In genomic region chr7:35590731-35591191, GRCm38 (mm10) we compare ENCODE assay signal across 11 mouse cellular contexts. TPM values are rescaled to one million over a fixed set of nuclear protein-coding genes. Genes with fewer than 3 reads are reported as not detected.
A peak's percentile ranks its signal among the peaks of the same experiment; 100 is the strongest.
DNase-seq lines count a peak whose midpoint lies in the region; ATAC-seq and TF ChIP-seq lines count a peak whose summit lies in the region.
"Had no signal": no experiment of that assay in that cellular context is flagged by ENCODE, and none has a peak within 500 bp of the region (broad histone marks: within the 10 kb centered on the region; RNA-seq: fewer than 3 reads in every experiment).

No protein-coding gene starts in this region.

- no peaks in the 10 kb centered on the region for H3K36me3 ChIP-seq in kidney, adult 2 months (ENCODE audit: control insufficient read depth, insufficient read depth, low read length)
- peaks cover 16% of the 10 kb centered on the region for H3K36me3 ChIP-seq in heart, embryonic 16.5 days (ENCODE audit: control insufficient read depth, insufficient read depth)

- no peak overlapping the region for H3K4me3 ChIP-seq in kidney, adult 2 months (ENCODE audit: insufficient read depth, low read depth, low read length)
- H3K4me3 ChIP-seq in heart, embryonic 16.5 days (ENCODE audit: low read length) = no peak overlapping the region

- no peak overlapping the region for H3K27ac ChIP-seq in kidney, adult 2 months (ENCODE audit: insufficient read depth, low read depth, low read length)
- peak overlapping the region; percentile 59 for H3K27ac ChIP-seq in heart, embryonic 16.5 days (ENCODE audit: low read length)

- no peaks in the 10 kb centered on the region for H3K9me3 ChIP-seq in heart, embryonic 16.5 days (replicated peaks; ENCODE audit: control insufficient read depth, low read length)
- H3K9me3 ChIP-seq: G1E had no signal

- DNase-seq in adrenal gland, adult 8-10 months = peak; percentile 21
- no peak for DNase-seq in adrenal gland, postnatal 4 days (ENCODE audit: low spot score in 2 of 2)
- peak; percentile 27 for DNase-seq in kidney, postnatal 14 days
- DNase-seq in kidney, adult 2 months = no peak
- DNase-seq in adrenal gland, postnatal 25 days = peak; percentile 13
- no peak for DNase-seq in cerebellum, adult 8-10 months
- no peak for DNase-seq in embryo, embryonic 10.5 days (ENCODE audit: low spot score)
- DNase-seq: embryo, embryonic 11 days; gastrocnemius, postnatal 25 days had no signal

- H3K4me2 ChIP-seq in heart, embryonic 16.5 days (ENCODE audit: low read depth, low read length) = no peak overlapping the region

- H3K4me1 ChIP-seq in kidney, adult 2 months (ENCODE audit: control insufficient read depth, insufficient read depth, low read length) = no peaks in the 10 kb centered on the region
- H3K4me1 ChIP-seq in heart, embryonic 16.5 days (ENCODE audit: control insufficient read depth, insufficient read depth, low read length) = peaks cover 17% of the 10 kb centered on the region

- no peak overlapping the region for H3K9ac ChIP-seq in heart, embryonic 16.5 days (ENCODE audit: low read length)

- H3K27me3 ChIP-seq in kidney, adult 2 months (replicated peaks; ENCODE audit: control insufficient read depth, insufficient read depth, low read length) = no peaks in the 10 kb centered on the region
- no peaks in the 10 kb centered on the region for H3K27me3 ChIP-seq in heart, embryonic 16.5 days (ENCODE audit: control insufficient read depth, insufficient read depth, low read length)

- TF ChIP-seq POLR2A in kidney, adult 2 months (IDR thresholded peaks at IDR 0.05; ENCODE audit: low read depth, low read length) = no peak

- ATAC-seq in heart, embryonic 16.5 days (replicated peaks; ENCODE audit: extremely low read depth, insufficient read depth, low FRiP score) = no peak

- WGBS in kidney, adult 2 months = 78% methylated on average over 10 of the region's 10 CpGs
- 82% methylated on average over 10 of the region's 10 CpGs for WGBS in heart, embryonic 16.5 days

- TF ChIP-seq CTCF in kidney, adult 2 months (conservative IDR thresholded peaks at IDR 0.05; ENCODE audit: insufficient read depth, insufficient read length, low read depth, low read length) = no peak

RNA-seq across cellular contexts. Expression of gene Ankrd27, which starts 4.7 kb away (rescaled TPM):
- total RNA-seq in adrenal gland, adult 8-10 months (2022) = 10 to 100 TPM; 26.0 to 39.4 (median 30.5) TPM
- total RNA-seq in adrenal gland, postnatal 4 days (2021) = 10 to 100 TPM; 31.8 to 33.8 TPM
- polyA plus RNA-seq in kidney, adult 2 months (2012; rRNA removed) = 18.3 and 19.1 TPM in 2 replicates
- total RNA-seq in adrenal gland, postnatal 25 days (2021) = 27.9 and 33.3 TPM in 2 replicates
- polyA plus RNA-seq in heart, embryonic 16.5 days (2015; fragmentation: Nextera tagmentation; extraction: Ambion mirVana) = 20.4 and 22.6 TPM in 2 replicates

RNA-seq across cellular contexts. Expression of gene Rgs9bp, which starts 5.4 kb away (rescaled TPM):
- total RNA-seq in adrenal gland, adult 8-10 months (2022) = under 1 TPM; 0.11 to 0.24 (median 0.18) TPM
- under 1 TPM; 0.34 to 0.39 TPM for total RNA-seq in adrenal gland, postnatal 4 days (2021)
- polyA plus RNA-seq in kidney, adult 2 months (2012; rRNA removed) = 0.14 and 0.18 TPM in 2 replicates
- total RNA-seq in adrenal gland, postnatal 25 days (2021) = 0.39 and 0.76 TPM in 2 replicates
- polyA plus RNA-seq in heart, embryonic 16.5 days (2015; fragmentation: Nextera tagmentation; extraction: Ambion mirVana) = 0.34 and 0.35 TPM in 2 replicates

RNA-seq across cellular contexts. Expression of gene Nudt19, which starts 34.7 kb away (rescaled TPM):
- 10 to 100 TPM; 44.2 to 54.7 (median 49.3) TPM for total RNA-seq in adrenal gland, adult 8-10 months (2022)
- 10 to 100 TPM; 58.7 to 59.8 TPM for total RNA-seq in adrenal gland, postnatal 4 days (2021)
- polyA plus RNA-seq in kidney, adult 2 months (2012; rRNA removed) = 170 and 255 TPM in 2 replicates
- 54.7 and 63.0 TPM in 2 replicates for total RNA-seq in adrenal gland, postnatal 25 days (2021)
- 138 and 142 TPM in 2 replicates for polyA plus RNA-seq in heart, embryonic 16.5 days (2015; fragmentation: Nextera tagmentation; extraction: Ambion mirVana)

RNA-seq across cellular contexts. Expression of gene Tdrd12, which starts 53.2 kb away (rescaled TPM):
- under 1 TPM in 2 of 4 experiments, not detected in 2; 0.16 to 0.63 TPM for total RNA-seq in adrenal gland, adult 8-10 months (2022)
- under 1 TPM; 0.11 to 0.67 TPM for total RNA-seq in adrenal gland, postnatal 4 days (2021)
- polyA plus RNA-seq in kidney, adult 2 months (2012; rRNA removed) = 0.25 and 0.33 TPM in 2 replicates
- 0.15 TPM in 1 of 2 replicates, not detected in the other for total RNA-seq in adrenal gland, postnatal 25 days (2021)
- 1.5 and 1.7 TPM in 2 replicates for polyA plus RNA-seq in heart, embryonic 16.5 days (2015; fragmentation: Nextera tagmentation; extraction: Ambion mirVana)
- total RNA-seq: gastrocnemius, postnatal 25 days had no signal
- polyA plus RNA-seq: G1E had no signal

RNA-seq across cellular contexts. Expression of gene Pdcd5, which starts 56.6 kb away (rescaled TPM):
- 10 to 100 TPM; 50.4 to 60.7 (median 53.5) TPM for total RNA-seq in adrenal gland, adult 8-10 months (2022)
- total RNA-seq in adrenal gland, postnatal 4 days (2021) = 100 to 1,000 TPM; 104 to 117 TPM
- 56.9 and 57.4 TPM in 2 replicates for polyA plus RNA-seq in kidney, adult 2 months (2012; rRNA removed)
- total RNA-seq in adrenal gland, postnatal 25 days (2021) = 78.6 and 94.0 TPM in 2 replicates
- 238 and 276 TPM in 2 replicates for polyA plus RNA-seq in heart, embryonic 16.5 days (2015; fragmentation: Nextera tagmentation; extraction: Ambion mirVana)

Comparison
In these comparisons a context has a peak if more than half of its experiments do, and no peak if none do; other contexts are left out.
1. DNase-seq: peak in adrenal gland, adult 8-10 months (single experiment), kidney, postnatal 14 days (single experiment) and adrenal gland, postnatal 25 days (single experiment); none in adrenal gland, postnatal 4 days (0 of 2), kidney, adult 2 months (single experiment), cerebellum, adult 8-10 months (single experiment) and embryo, embryonic 10.5 days (single experiment).